Mouse (Mus musculus) spleen, adult 2 months (tissue): Measurements from ENCODE around the gene Il10. TPM values are rescaled to one million over a fixed set of nuclear protein-coding genes. Genes with fewer than 3 reads are reported as not detected.

ENCODE experiments used
- DNase-seq, 2 experiments: peaks; one replicate each; pipeline versions ENCODE4 v3.0.0 to v3.0.0-alpha.2; 2012 to 2021; ENCODE audit warnings: low spot score in 2 of 2, low read depth in 1 of 2
- H3K27ac ChIP-seq: fragments of 200-500 bp; 2 replicates; pipeline ENCODE4 v1.5.1; 2012; ENCODE audit warnings: low read length, inconsistent platforms; ENCODE audit not compliant: insufficient read depth
- H3K27me3 ChIP-seq: fragments of 200-500 bp; 2 replicates; pipeline ENCODE4 v1.6.1; 2012; ENCODE audit warnings: mild to moderate bottlenecking, moderate library complexity, low read length, inconsistent platforms; ENCODE audit not compliant: control insufficient read depth, insufficient read depth
- H3K36me3 ChIP-seq: fragments of 200-500 bp; 2 replicates; pipeline ENCODE4 v1.6.1; 2012; ENCODE audit warnings: mild to moderate bottlenecking, low read length, inconsistent platforms; ENCODE audit not compliant: control insufficient read depth, insufficient read depth
- H3K4me1 ChIP-seq: fragments of 200-500 bp; 2 replicates; pipeline ENCODE4 v1.6.1; 2011; ENCODE audit warnings: inconsistent platforms; ENCODE audit not compliant: control insufficient read depth, insufficient read depth, insufficient read length
- H3K4me3 ChIP-seq: fragments of 200-500 bp; 2 replicates; pipeline ENCODE4 v1.5.1; 2011; ENCODE audit warnings: mild to moderate bottlenecking, inconsistent platforms; ENCODE audit not compliant: insufficient read depth, insufficient read length; ENCODE audit errors: extremely low read depth
- CTCF ChIP-seq: fragments of 200-500 bp; IDR thresholded peaks from 2 replicates; pipeline ENCODE4 v1.5.1; 2011; ENCODE audit warnings: mild to moderate bottlenecking, inconsistent platforms; ENCODE audit not compliant: insufficient read depth, insufficient read length, insufficient replicate concordance; ENCODE audit errors: extremely low read depth
- POLR2A ChIP-seq: fragments of 200-500 bp; IDR thresholded peaks from 2 replicates; pipeline ENCODE4 v1.6.1; 2011; ENCODE audit warnings: low read depth, low read length, inconsistent platforms
- WGBS: fragments of 180-500 bp; shearing (Covaris S2); methylation state at CpG from one replicate; pipeline ENCODE4 v1.1.7; 2018; 5-methylcytosine and 5-hydroxymethylcytosine counted together
- polyA plus RNA-seq: library from polyadenylated mRNA; depleted of rRNA; stranded (reverse); fragments of >200 nt; gene quantifications from 2 replicates; pipeline ENCODE4 v1.2.3, GENCODE M21; 2012; rRNA removed

Il10 gene
- polyA plus RNA-seq = 0.12 and 0.16 TPM in 2 replicates

GRCm38 (mm10) chr1:131019492-131020098, at the start of gene Il10:
Il10 (plus strand) TSS chr1:131019845.
- TF ChIP-seq CTCF (no peak), POLR2A (no peak)
- H3K27ac ChIP-seq = no peak within 1 kb of the TSS

DNA sequence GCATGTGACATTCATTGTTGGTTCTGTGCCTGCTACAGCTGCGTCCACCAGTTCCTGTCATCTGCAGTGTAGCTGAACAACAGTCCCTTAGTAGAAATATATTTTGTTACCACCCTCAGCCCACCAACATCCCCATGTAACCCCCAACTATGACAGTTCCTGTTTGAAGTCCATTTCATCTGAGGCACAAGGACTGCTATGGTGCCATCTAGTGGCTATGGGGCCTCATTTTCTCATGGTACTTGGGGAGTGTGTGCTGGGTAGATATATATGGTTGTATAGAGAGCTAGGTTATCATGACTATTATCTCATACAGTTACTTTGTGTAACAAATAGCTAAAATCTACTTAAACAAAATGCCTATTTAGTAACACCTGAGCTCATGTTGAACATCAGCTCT, 40.2 kb upstream of the Il10 start:
- H3K36me3 ChIP-seq = no peaks in the 10 kb centered on the region
- TF ChIP-seq CTCF (peak; percentile 66; the same call in 1 of the 2 replicates), POLR2A (no peak)
- no peaks in the 10 kb centered on the region for H3K27me3 ChIP-seq
- H3K4me1 ChIP-seq = no peaks in the 10 kb centered on the region
- WGBS = 26% methylated on average over 1 of the region's 1 CpGs
- no peak overlapping the region for H3K27ac ChIP-seq
- H3K4me3 ChIP-seq = no peak overlapping the region
- peak; percentile 46 to 66 for DNase-seq

More at GRCm38 (mm10) chr1:131019492-131020098, at the start of gene Il10:
- no peaks in the 10 kb centered on the region for H3K27me3 ChIP-seq
- no peaks in the 10 kb centered on the region for H3K36me3 ChIP-seq
- WGBS = 29% methylated on average over 8 of the region's 8 CpGs
- no peak for DNase-seq
- H3K4me3 ChIP-seq = no peak within 1 kb of the TSS
- peaks cover 7% of the 10 kb centered on the region; the same call in 1 of the 2 replicates for H3K4me1 ChIP-seq

DNA sequence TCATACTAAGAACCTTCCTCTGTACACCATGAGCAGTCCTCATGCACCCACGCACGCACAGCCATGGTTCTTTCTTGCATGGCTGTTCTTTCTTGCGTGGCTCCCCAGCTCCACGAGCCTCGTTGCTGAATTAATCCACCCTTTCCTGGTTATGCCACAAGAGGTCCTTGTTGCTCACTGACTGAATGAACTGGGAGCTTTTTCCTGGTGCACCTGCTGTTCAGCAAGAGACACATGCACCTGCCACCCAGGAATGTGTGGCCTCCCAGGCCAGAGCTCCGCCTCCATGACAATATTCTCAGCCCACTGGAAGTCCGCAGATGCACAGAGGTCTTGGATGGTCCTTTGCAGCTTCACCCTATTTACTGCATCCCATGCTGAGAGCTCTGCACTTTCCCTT, 35.2 kb upstream of the Il10 start:
- Histone ChIP-seq H3K27ac (no peak overlapping the region), H3K4me3 (no peak overlapping the region), H3K27me3 (no peaks in the 10 kb centered on the region), H3K4me1 (no peaks in the 10 kb centered on the region), H3K36me3 (no peaks in the 10 kb centered on the region)
- WGBS = 65% methylated on average over 7 of the region's 7 CpGs
- no peak for DNase-seq
- TF ChIP-seq POLR2A = no peak
- TF ChIP-seq CTCF = no peak

GRCm38 (mm10) chr1:130987001-130987400, 32.6 kb upstream of the Il10 start:
- H3K27ac ChIP-seq = no peak overlapping the region
- no peaks in the 10 kb centered on the region for H3K27me3 ChIP-seq
- TF ChIP-seq CTCF (no peak), POLR2A (no peak)
- 90% methylated on average over 5 of the region's 5 CpGs for WGBS
- no peaks in the 10 kb centered on the region for H3K4me1 ChIP-seq
- no peak for DNase-seq
- H3K4me3 ChIP-seq = no peak overlapping the region
- no peaks in the 10 kb centered on the region for H3K36me3 ChIP-seq

DNA sequence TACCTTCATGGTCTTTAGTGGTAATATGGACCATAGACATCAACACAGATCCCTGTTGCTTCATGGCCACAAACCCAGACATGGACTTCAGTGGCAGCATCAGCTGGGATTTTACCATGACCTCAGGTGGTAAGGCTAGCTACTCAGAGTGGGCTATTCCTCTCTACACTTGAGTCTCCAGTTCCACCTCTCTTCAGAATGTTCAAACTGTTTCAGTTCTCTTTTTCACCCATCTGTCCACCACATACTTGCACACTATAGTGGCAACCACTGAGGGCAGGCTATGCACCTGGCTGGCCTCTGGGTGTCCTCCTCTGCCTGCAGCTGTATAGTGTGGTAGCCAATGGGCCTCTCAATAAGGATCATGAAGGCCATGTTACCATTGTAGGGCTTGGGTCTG, 32.2 kb upstream of the Il10 start:
- H3K4me3 ChIP-seq = no peak overlapping the region
- H3K36me3 ChIP-seq = no peaks in the 10 kb centered on the region
- no peak overlapping the region for H3K27ac ChIP-seq
- DNase-seq = peak in 1 of 2 experiments; percentile 33
- no peaks in the 10 kb centered on the region for H3K27me3 ChIP-seq
- H3K4me1 ChIP-seq = no peaks in the 10 kb centered on the region
- no peak for TF ChIP-seq POLR2A
- peak; percentile 37; the same call in 1 of the 2 replicates for TF ChIP-seq CTCF

DNA sequence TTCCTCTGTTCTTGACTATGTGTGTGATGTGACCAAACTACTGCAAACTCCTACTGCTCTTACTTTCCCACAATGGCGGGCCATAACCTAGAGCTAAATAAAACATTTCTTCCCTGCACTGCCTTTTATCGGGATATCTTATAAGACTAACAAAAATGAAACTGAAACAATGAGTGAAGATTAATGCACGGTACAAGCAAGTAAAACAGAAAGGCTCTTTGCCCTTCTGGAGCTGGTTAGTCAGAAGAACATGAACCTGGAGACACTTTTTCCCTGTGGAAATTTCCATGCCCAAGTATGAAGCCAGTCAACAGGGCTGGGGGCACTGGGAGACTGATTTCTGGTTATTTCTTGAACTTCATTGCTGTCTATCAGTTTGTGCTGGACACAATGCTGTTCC, 30.3 kb upstream of the Il10 start:
- Histone ChIP-seq H3K4me1 (no peaks in the 10 kb centered on the region), H3K27ac (no peak overlapping the region), H3K27me3 (no peaks in the 10 kb centered on the region), H3K36me3 (no peaks in the 10 kb centered on the region), H3K4me3 (no peak overlapping the region)
- 37% methylated on average over 3 of the region's 3 CpGs for WGBS
- TF ChIP-seq POLR2A (no peak), CTCF (no peak)
- no peak for DNase-seq

- H3K27me3 ChIP-seq = no peaks in the 10 kb centered on the region
- no peak for DNase-seq
- TF ChIP-seq POLR2A = no peak
- TF ChIP-seq CTCF = no peak
- no peaks in the 10 kb centered on the region for H3K36me3 ChIP-seq
- 90% methylated on average over 1 of the region's 1 CpGs for WGBS
- no peaks in the 10 kb centered on the region for H3K4me1 ChIP-seq
- H3K27ac ChIP-seq = no peak overlapping the region
- H3K4me3 ChIP-seq = no peak overlapping the region
These were observed 29.2 kb upstream of the Il10 start for GRCm38 (mm10) chr1:130990448-130990847.
